In the genomic region with DNA sequence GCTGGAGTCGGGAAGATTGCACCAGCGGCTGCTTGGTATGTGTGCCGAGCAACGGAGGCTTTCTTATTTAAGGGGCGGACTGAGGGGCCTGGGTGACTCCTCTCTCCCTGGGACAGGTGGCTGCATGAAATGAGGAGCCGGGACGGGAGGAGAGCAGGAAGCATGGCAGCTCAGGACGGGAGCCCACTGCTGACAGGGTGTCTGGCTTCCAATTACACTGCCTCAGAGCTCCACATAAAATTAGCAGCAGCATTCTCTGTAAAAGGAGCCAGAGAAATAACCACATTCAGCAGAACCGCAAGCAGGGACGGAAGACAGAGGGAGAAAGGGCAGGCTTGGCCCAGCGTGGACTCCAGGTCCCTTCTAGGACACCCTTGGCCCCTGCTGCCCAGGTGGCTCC, we compare ENCODE assay signal across 19 mouse cellular contexts. TPM values are rescaled to one million over a fixed set of nuclear protein-coding genes. Genes with fewer than 3 reads are reported as not detected.
"Had no signal": no experiment of that assay in that cellular context is flagged by ENCODE, and none has a peak within 500 bp of the region (broad histone marks: within the 10 kb centered on the region; RNA-seq: fewer than 3 reads in every experiment).

No protein-coding gene starts in this region.

- H3K36me3 ChIP-seq: limb, embryonic 15.5 days; liver, embryonic 12.5 days; midbrain, embryonic 10.5 days; neural tube, embryonic 15.5 days; stomach, embryonic 15.5 days had no signal

- H3K27ac ChIP-seq: left cerebral cortex, adult 2 months; limb, embryonic 15.5 days; liver, embryonic 12.5 days; midbrain, embryonic 10.5 days; neural tube, embryonic 15.5 days; stomach, embryonic 15.5 days had no signal

- H3K4me2 ChIP-seq: limb, embryonic 15.5 days; liver, embryonic 12.5 days; lung, embryonic 14.5 days; neural tube, embryonic 15.5 days; stomach, embryonic 15.5 days had no signal

- H3K4me3 ChIP-seq: left cerebral cortex, adult 2 months; limb, embryonic 15.5 days; liver, embryonic 12.5 days; midbrain, embryonic 10.5 days; myocyte; neural tube, embryonic 15.5 days; stomach, embryonic 15.5 days had no signal

- ATAC-seq: liver, embryonic 12.5 days had no signal

- H3K4me1 ChIP-seq: liver, embryonic 12.5 days; midbrain, embryonic 10.5 days; neural tube, embryonic 15.5 days had no signal

- H3K9me3 ChIP-seq: limb, embryonic 15.5 days; liver, embryonic 12.5 days; midbrain, embryonic 10.5 days; neural tube, embryonic 15.5 days; stomach, embryonic 15.5 days had no signal

- H3K27me3 ChIP-seq: limb, embryonic 15.5 days; neural tube, embryonic 15.5 days; stomach, embryonic 15.5 days had no signal

- H3K9ac ChIP-seq: limb, embryonic 15.5 days; liver, embryonic 12.5 days; lung, embryonic 14.5 days; neural tube, embryonic 15.5 days; stomach, embryonic 15.5 days had no signal

- DNase-seq: kidney, adult 9 months; kidney, postnatal 14 days; lung, embryonic 14.5 days; lung, postnatal 10 days; midbrain, embryonic 14.5 days; right cerebral cortex, postnatal 4 days; thymus, adult 18-20 months; thymus, postnatal 14 days had no signal

RNA-seq across cellular contexts. Expression of a gene that starts 35.1 kb away (rescaled TPM):
- total RNA-seq: megakaryocyte, adult 5-6 weeks had no signal
- polyA plus RNA-seq: liver, embryonic 12.5 days; liver, embryonic 16.5 days; lung, embryonic 14.5 days; neural tube, embryonic 11.5 days; spleen, adult 2 months had no signal
